Mouse (Mus musculus): ENCODE results near the gene Ccdc85b. TPM values are rescaled to one million over a fixed set of nuclear protein-coding genes. Genes with fewer than 3 reads are reported as not detected.

Ccdc85b gene
- total RNA-seq, 2 experiments from 2014 or later, result 6.4 to 7.2 TPM

DNA sequence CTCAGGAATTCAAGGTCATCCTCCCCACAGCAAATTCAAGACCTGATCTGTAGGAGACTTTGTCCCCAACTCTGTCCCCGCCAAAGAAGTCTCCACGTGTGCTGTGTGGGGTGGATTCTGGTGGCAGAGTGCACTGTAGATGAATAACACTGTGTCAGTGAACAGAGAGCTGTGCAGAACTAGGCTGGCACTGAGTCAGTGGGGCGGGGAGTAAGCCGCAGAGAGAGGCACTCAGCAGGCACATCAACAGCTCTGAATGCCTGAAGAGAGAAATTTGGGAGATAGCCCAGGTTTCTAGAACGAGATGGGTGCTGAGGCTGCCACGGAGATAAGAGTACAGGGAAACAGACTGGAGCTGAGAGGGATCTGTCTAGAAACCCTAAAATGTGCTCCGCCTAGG is 1.3 kb upstream of the Ccdc85b start:
- intact Hi-C loops (cut with DNase I; ENCODE audit: low total_unique reads), result no loop called here
- DNase-seq, result no peak

DNA sequence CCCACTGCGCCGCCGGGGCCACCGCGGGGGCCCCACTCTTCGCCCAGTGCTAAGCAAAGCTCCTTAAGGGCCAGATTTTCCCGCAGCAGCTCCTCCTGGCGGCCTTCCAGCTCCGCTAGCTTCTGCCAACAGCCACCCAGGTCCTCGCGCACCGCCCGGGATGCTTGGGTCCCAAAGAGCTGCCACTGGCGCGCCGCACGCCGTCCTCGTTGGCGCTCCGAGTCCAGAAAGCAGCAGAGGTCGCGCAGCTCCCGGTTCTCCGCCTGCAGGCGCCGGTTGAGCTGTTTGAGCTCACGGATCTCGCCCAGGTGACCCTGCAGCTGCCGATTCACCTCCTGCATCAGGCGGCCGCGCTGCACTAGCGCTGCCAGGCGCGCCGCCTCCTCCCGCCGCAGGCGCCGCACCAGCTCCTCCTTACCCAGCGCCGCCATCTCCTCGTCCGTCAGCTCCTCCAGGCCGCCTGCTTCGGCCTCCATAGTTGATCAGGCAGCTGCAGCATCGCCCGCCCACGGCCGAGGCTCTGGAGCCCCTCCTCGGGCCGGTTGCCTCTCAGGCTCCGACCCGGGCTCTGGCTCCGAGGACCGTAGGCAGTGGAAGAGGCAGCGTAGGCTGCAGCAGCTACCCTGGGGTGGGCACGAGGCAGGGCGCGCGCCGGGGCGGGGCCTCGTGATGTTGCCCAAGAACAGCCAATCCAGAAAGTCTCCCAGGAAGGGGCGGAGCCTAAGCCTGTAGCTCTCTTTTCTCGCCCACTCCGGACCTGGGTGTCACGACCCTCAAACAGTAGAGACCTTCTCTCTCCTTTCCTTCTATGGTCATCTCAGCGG is 560 bp downstream of the Ccdc85b start:
- intact Hi-C loops (cut with DNase I; ENCODE audit: low total_unique reads), result no loop called here
- DNase-seq, result peak; percentile 95

DNA sequence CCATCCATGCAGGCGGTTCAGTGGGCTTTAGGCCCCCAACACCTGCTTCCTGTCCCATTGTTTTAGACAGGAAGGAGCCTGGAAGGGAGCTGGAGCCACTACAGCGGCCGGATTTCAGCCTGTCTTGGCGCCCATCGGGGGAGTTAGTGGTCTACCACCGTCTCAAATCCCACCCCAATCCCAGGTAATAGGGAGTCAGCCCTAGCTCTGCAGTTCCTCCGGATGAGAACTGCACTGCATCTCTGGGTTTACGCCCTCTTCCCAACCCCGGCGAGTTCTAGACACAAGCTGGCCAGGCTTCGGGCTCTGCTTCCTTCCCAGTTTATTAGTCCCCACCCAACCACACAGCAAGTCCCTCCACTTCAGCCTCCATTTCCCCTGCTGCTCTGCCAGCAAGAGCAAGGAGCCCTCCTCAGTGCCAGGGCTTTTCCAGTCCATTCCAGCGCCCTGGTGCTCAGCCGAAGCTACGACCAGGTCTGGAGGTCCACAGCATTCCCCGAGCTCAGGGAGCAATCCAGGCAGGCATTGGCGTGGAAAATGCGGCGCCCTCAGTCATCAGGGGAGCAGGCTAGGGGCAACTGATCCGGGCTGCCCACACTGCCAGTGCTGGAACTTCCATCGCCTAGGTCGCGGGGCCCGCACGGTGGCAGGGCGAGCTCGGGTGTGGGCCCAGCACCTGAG is 1.3 kb downstream of the Ccdc85b start:
- intact Hi-C loops (cut with DNase I; ENCODE audit: low total_unique reads), result no loop called here
- no peak for DNase-seq

DNA sequence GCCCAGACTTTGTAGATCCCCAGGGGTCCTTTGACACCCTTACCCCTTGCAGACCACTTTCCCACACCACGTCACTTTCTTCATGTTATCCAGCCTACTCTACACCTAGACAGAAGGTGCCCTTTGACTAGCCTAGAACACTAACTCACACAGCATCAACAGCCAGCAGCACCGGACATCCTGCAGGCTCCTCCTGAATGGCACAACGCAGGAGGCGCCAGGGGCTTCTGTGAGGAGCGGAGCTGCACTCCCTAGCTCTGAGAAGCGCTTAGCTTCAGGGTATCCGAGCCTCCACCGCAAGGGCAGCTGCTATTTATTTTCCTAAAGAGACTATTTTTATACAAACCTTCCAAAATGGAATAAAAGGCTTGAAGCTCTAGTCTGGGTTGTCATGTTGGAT is 2.1 kb downstream of the Ccdc85b start:
- intact Hi-C loops (cut with DNase I; ENCODE audit: low total_unique reads), result no loop called here

DNA sequence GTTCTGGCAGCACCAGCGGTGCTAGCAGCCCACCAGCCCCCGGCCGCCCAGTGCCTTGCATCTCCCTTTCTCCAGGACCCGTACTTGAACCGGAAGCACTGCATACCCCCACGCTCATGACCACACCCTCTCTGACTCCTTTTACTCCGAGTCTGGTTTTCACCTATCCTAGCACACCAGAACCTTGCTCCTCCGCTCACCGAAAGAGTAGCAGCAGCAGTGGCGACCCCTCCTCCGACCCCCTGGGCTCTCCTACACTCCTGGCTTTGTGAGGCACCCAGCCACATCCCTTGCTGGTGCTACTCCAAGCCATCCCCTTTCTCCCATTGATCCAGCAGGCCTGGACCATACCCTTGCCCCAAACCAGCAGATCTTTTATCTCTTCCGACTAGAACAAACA is 2.7 kb downstream of the Ccdc85b start:
- DNase-seq, result no peak

More for the DNA sequence above, 2.1 kb downstream of the Ccdc85b start:
- DNase-seq, result no peak

DNA sequence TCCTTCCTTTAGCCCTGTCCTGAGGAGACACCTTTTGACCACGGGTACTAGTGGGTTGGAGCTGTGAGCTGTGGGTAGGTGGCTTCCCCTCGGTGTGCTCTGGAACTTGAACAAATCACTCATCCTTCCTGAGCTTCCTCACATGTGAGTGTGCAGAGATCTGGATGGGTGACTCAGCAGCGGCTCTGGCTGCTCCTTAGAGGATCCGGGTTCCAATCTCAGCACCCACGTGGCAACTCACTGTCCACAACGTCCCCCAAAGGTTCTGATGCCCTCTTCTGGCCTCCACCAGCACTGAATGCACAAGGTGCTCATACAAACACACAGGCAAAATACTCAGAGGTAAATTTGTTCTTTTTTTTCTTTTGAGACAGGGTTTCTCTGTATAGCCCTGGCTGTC is 5.9 kb downstream of the Ccdc85b start:
- intact Hi-C loops (cut with DNase I; ENCODE audit: low total_unique reads), result no loop called here
- DNase-seq, result no peak

More for the DNA sequence above, 2.7 kb downstream of the Ccdc85b start:
- intact Hi-C loops (cut with DNase I; ENCODE audit: low total_unique reads), result no loop called here

DNA sequence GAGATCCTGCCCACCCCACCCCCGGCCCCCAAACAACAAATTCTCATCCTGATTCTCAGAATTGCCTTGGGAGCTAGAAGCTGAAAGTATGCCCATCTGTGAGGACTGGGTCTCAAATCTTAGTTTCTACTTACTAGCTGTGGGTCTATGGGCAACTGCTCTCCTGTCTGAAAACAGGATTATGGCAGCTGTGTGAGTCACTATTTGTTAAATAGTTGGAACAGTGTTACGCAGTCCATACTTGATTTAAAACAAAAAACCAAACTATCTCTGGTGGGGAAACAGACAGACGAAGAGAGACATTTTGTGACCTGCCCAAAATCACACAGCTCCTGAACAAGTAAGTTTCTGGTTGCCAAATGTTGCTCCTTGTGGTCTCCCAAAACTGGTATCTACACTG is 8.0 kb downstream of the Ccdc85b start:
- no peak for DNase-seq
- intact Hi-C loops (cut with DNase I; ENCODE audit: low total_unique reads), result no loop called here

DNA sequence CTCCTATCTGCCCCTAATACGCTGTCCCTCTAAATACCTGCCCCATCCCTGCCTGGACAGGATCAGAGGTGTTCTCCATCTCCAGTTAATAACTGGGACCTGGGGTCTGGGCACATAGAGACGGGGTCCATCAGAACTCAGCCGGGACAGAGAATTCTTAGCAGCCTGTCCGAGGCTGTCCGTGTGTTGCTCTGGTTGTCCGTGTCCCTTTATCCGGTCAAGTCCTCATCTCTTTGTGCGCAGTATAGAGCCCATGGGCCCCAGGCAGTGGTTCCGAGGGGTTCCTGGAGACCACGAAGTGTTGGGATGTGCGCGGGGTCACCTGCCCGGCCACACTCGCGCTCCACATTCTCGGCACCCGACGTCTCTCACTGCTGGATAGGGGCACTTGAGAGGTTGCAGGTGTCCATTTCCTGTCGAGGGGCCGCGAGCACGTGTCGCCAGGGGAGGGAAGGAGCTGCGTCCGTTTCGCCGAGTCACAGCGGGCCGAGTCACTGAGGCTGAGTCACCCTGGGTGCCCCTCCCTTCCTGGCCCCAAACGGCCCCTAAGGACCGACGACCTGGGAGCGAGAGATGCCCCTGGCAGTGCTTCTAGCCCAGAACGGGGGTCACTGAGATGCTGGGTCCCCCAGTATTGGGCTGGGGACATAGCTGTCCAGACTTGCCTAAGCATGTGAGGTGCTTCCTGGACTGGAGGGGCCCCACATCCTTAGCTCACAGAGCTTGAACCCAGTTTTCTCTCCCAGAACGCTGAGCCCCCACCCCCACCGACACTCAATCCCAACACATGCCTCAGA is 9.1 kb downstream of the Ccdc85b start:
- DNase-seq, result no peak
- intact Hi-C loops (cut with DNase I; ENCODE audit: low total_unique reads), result no loop called here

DNA sequence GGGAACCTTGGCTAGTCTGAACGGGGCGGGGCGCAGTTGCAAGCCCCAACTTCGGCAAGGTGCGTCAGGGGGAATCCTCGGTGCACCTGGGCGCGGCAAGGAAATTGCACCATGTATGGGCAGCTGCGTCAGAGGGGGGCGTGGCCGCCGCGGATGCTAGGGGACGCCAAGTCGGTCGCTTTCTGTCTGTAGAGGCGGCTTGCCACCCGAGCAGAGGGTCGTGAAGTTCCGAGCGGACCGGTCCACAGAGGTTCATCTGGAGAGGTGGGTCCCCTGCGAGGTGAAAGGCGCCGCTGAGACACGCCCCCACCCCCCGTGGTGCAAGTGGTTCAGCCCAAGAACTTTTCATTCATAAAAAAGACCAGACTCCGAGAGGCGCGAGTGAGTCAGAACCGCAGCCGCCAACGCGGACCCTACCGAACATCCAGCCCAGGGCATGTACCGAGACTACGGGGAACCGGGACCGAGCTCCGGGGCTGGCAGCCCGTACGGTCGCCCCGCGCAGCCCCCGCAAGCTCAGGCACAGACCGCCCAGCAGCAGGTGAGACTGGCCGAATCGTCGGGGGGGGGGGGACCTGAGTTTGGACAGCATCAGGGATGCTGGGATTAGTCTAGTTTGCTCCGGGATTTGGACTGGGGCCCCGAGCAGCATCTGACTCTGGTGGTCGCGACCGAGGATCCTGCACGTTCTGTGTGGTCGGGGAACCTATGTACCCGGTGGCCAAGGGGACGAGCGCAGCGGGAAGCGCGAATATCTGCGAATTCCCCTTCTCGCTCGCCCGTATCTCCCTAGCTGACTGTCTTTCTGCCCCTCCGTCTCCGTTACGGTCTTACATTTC is 10.0 kb downstream of the Ccdc85b start, which contains the start of gene Fosl1:
Gene Fosl1, plus strand, starts transcription at position 33 of the 839 bp plus-strand sequence.
- peak; percentile 64 for DNase-seq
- intact Hi-C loops (cut with DNase I; ENCODE audit: low total_unique reads), result no loop called here

DNA sequence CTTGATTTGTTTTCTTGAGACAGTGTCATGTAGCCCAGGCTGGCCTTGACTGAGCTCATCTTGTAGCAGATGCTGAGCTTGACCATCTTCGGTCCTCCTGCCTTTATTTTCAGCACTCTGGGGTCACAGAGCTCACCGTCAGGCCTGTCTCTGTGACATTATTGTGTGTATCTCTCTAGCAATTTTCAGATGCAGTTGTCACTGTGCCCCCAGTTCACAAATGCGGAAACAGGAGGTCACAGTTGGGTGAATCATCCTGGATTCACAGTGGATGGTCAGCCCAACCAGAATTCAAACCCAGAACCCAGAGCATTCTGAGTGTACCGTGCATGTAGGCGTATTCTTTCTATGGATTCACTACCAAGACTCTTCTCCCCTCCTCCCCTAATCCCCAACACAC is 11.9 kb downstream of the Ccdc85b start:
- intact Hi-C loops (cut with DNase I; ENCODE audit: low total_unique reads), result no loop called here
- DNase-seq, result no peak

DNA sequence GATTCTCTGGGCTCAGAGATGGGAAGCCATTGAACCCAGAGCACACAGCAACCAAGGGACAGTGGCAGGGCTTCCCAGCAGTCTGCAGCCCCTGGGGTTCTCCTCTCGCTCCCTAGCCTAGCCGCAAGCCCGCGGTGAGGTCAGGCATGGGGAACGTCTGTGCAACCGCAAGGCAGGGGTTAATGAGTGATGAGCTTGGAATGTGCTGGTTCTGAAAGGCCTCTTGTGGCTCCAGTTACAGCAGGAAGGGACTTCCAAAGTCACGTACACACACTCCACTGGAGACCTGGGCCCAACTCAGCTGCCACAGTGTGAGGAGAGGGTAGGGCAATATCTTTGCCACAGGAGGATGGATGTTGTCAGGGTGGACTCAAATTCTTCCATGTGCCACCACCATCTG is 12.7 kb downstream of the Ccdc85b start:
- no peak for DNase-seq

DNA sequence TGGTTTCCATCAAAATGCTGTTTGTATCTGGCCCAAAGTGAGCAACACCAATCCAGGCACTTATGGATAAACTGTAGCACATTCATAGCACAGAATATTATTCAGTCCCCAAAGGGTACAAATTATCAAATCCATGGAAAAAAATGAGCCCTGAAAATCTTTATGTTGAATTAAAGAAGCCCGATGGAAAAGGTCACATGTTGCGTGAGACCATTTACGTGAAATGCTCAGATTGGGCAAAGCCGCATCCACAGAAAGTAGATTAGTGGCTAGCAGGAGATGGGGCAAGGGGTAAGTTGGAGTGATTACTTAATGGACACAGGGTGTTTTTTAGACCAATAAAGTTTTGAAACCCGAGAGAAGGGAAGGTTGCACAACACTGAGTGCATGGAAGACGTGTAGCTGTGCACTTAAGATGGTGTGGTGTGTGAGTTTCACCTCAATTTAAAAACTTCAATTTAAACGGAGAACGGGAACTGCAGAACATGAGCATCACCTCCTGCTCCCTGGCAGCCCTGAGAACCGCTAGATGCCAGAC is 13.3 kb downstream of the Ccdc85b start:
- intact Hi-C loops (cut with DNase I; ENCODE audit: low total_unique reads), result no loop called here

More for the DNA sequence above, 12.7 kb downstream of the Ccdc85b start:
- intact Hi-C loops (cut with DNase I; ENCODE audit: low total_unique reads), result no loop called here

DNA sequence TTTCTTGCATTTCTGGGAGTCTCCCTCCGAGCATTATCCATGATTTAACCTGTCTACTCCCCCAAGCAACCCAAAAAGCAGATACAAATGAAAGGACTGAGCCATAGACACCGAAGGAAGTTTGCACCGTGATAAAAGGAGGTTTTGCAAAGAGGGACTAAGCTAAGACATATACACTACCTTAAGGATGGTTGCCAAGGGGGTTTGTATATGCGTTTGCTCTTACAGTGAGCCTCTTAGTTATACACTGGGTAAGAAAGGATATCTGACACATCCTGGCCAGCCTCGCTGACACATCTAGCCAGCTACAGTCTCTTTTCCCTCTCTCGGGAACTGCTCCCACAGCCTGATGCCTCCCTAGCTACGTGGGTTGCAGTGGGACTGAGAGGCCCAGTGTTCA is 23.7 kb downstream of the Ccdc85b start:
- DNase-seq, result no peak
- intact Hi-C loops (cut with DNase I; ENCODE audit: low total_unique reads), result no loop called here

More for the DNA sequence above, 13.3 kb downstream of the Ccdc85b start:
- DNase-seq, result no peak

DNA sequence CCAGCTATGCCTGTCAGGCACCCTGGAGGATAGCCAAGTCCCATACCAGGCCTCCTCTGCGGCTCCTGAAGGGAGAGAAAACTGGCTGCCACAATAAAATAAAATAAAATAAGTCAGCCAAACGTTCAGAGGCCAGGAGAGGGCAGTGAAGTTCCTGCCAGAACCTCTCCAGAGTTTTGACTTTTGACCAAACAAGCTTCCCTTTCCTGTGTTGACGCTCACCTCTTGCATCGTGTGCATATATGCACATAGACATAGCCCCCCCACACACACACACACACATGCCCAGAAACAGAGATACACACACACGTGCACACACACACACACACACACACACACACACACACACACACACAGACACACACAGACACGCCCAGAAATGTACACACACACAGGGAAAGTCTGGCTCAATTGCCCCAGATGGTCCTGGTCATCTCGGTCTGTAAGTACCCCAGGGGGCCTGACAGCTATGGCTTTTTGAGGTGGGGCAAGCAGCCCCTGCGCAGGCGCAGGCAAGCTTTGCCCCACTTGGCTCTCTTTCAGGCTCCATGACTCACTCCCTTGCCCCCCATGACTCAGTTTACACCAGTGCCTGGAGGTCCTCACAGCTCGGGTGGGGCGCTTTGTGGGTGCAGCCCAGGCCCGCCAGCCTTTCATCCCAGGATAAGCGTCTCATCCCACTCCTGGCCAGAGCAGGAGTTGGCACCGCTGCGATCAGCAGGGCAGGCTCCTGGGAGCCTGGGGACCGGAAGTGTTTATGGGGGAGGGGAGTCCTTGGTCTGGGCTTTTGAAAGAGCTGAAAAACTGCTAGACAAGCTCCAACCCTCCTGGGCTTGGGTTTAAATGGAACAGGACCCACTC is 24.5 kb downstream of the Ccdc85b start:
- intact Hi-C loops (cut with DNase I; ENCODE audit: low total_unique reads), result no loop called here
- peak; percentile 61 for DNase-seq

DNA sequence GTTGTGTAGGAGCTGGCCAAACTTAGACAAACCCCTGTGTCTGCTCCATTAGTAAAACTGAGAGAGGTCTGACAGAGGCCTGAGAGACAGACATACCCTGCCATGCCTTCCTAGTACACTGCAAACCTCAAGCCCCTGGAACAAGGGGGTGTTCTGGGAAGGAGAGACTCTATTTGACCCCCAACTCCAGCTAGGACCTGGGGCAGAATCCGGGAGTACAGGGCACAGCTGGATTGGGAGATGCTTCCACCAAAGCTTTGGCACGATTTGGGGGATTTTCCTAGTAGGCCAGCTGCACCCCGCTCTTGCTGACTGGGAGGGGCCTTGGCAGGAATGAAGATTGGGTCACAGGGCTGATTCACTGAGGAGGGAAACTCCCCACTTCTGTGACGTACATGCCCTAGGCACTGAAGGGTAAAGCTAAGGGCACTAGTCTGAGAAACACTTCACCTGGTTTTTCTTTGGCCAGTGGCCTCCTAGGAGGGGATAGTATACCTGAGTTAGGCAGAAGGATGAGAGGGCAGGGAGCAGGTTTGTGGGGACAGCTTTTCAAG is 25.7 kb downstream of the Ccdc85b start:
- intact Hi-C loops (cut with DNase I; ENCODE audit: low total_unique reads), result no loop called here
- DNase-seq, result no peak

DNA sequence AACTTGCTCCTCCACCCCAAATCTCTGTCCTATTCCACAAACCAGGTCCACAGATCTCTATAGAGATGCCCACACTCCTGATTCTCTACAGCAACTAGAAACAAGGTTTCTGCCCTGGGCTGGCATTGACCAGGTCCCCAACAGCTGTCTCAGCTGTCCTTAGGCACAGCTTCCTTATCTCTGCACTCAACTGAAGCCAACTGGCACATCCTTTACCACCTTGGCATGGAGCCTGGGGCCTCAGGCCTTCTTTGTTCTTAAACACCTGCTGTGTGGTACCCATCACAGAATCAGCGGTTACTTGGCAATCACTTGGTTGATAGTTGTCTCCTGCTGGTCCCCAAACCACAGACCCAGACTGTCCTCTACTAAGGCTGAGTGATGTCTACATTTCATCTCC is 27.3 kb downstream of the Ccdc85b start:
- intact Hi-C loops (cut with DNase I; ENCODE audit: low total_unique reads), result no loop called here
- DNase-seq, result no peak

DNA sequence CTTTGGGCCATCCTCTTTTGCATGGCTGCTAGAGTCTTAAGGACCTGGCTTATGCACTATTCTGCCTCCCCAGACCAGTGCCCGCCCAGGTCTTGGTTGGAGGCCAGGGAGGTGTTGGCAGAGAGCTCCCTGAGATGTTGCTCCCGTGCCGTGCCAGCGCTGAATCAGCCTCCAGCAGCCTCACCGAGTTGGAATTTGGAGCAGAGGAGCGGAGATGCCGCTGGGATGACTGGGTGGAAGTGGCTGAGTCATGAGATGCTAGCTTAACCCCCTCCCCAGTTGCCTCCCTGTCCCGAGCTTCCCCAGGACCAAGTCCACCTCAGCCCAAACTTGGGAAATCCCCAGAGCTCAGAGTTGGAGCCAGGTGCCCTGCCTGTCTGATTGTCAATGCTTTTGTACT is 27.9 kb downstream of the Ccdc85b start:
- peak; percentile 84 for DNase-seq
- intact Hi-C loops (cut with DNase I; ENCODE audit: low total_unique reads), result no loop called here

DNA sequence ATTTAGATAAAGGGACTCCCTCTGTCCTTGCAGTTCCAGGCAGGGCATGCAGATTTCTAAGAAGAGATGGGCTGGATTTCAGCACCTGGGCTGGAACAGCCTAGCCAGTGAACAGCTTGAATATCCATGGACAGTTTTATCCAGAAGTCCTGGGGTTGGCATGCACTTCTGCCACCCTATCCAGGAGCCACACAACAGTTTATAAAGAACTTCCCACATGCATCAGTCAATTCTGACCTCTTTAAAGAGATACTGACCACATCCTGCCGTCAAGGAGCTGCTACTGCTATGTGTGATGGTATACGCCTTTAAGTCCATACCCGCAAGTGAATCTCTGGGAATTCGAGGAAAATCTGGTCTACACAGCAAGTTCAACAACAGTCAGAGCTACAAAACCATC is 28.5 kb downstream of the Ccdc85b start:
- intact Hi-C loops (cut with DNase I; ENCODE audit: low total_unique reads), result no loop called here
- no peak for DNase-seq
